Mouse (Mus musculus) liver (tissue): ENCODE measurements around the gene Med28.

Experiments
- DNase-seq: peaks from one replicate; pipeline ENCODE4 v3.0.0-alpha.2; 2020; ENCODE audit warnings: mixed read lengths

Gene Med28

GRCm38 (mm10) chr5:45519960-45520808 is at the start of gene Med28:
TSS of gene Med28 (plus strand) at chr5:45520229.
- peak; percentile 94 for DNase-seq

GRCm38 (mm10) chr5:45472880-45473450 is 47.1 kb upstream of the Med28 start:
- DNase-seq: no peak

- DNase-seq: no peak
These were observed 46.5 kb upstream of the Med28 start for GRCm38 (mm10) chr5:45473521-45473920.

- peak; percentile 10 for DNase-seq
These were observed 45.8 kb upstream of the Med28 start for GRCm38 (mm10) chr5:45474215-45474614.

GRCm38 (mm10) chr5:45474758-45475157 is 45.3 kb upstream of the Med28 start:
- DNase-seq: no peak

- DNase-seq: no peak
These were observed 44.3 kb upstream of the Med28 start for GRCm38 (mm10) chr5:45475771-45476170.

- DNase-seq: no peak
These were observed 43.7 kb upstream of the Med28 start for GRCm38 (mm10) chr5:45476288-45476687.

GRCm38 (mm10) chr5:45477601-45478000 is 42.4 kb upstream of the Med28 start:
- no peak for DNase-seq

GRCm38 (mm10) chr5:45480066-45480465 is 40.0 kb upstream of the Med28 start:
- no peak for DNase-seq

- no peak for DNase-seq
These were observed 38.9 kb upstream of the Med28 start for GRCm38 (mm10) chr5:45481125-45481524.

GRCm38 (mm10) chr5:45482607-45483006 is 37.4 kb upstream of the Med28 start:
- no peak for DNase-seq

GRCm38 (mm10) chr5:45483654-45484053 is 36.4 kb upstream of the Med28 start:
- DNase-seq: no peak

GRCm38 (mm10) chr5:45491776-45492175 is 28.3 kb upstream of the Med28 start:
- no peak for DNase-seq

GRCm38 (mm10) chr5:45493191-45494092 is 26.6 kb upstream of the Med28 start, which contains the start of gene Lap3:
TSS of gene Lap3 (plus strand) at chr5:45493374.
- peak; percentile 99 for DNase-seq

GRCm38 (mm10) chr5:45494093-45494755 is 25.8 kb upstream of the Med28 start:
- DNase-seq: no peak

GRCm38 (mm10) chr5:45495429-45495975 is 24.5 kb upstream of the Med28 start:
- no peak for DNase-seq

- DNase-seq: no peak
These were observed 24.0 kb upstream of the Med28 start for GRCm38 (mm10) chr5:45496042-45496441.

GRCm38 (mm10) chr5:45496479-45496878 is 23.6 kb upstream of the Med28 start:
- DNase-seq: no peak

- no peak for DNase-seq
These were observed 23.0 kb upstream of the Med28 start for GRCm38 (mm10) chr5:45496930-45497550.

GRCm38 (mm10) chr5:45497564-45497963 is 22.5 kb upstream of the Med28 start:
- no peak for DNase-seq

GRCm38 (mm10) chr5:45510071-45510470 is 10.0 kb upstream of the Med28 start:
- no peak for DNase-seq

GRCm38 (mm10) chr5:45512908-45513307 is 7.1 kb upstream of the Med28 start:
- no peak for DNase-seq
